In genomic region chr5:68264206-68264605, GRCm38 (mm10) we compare ENCODE assay signal across 25 mouse cellular contexts.
"Had no signal": no experiment of that assay in that cellular context is flagged by ENCODE, and none has a peak within 500 bp of the region (broad histone marks: within the 10 kb centered on the region; RNA-seq: fewer than 3 reads in every experiment).

No protein-coding gene starts in this region.

- H3K4me2 ChIP-seq: heart, embryonic 11.5 days; heart, embryonic 13.5 days; heart, embryonic 15.5 days; hindbrain, embryonic 13.5 days; hindbrain, embryonic 15.5 days; kidney, embryonic 15.5 days; limb, embryonic 13.5 days; limb, embryonic 15.5 days had no signal

- H3K4me3 ChIP-seq: heart, adult 2 months; heart, embryonic 13.5 days; heart, embryonic 15.5 days; hindbrain, embryonic 13.5 days; hindbrain, embryonic 15.5 days; kidney, embryonic 15.5 days; limb, embryonic 13.5 days; limb, embryonic 15.5 days had no signal

- H3K27ac ChIP-seq: heart, adult 2 months; heart, embryonic 13.5 days; heart, embryonic 15.5 days; hindbrain, embryonic 13.5 days; hindbrain, embryonic 15.5 days; hindbrain, postnatal 0 days; kidney, embryonic 15.5 days; kidney, postnatal 0 days; limb, embryonic 13.5 days; limb, embryonic 15.5 days had no signal

- ATAC-seq: hindbrain, postnatal 0 days; intestine, embryonic 16.5 days had no signal

- H3K4me1 ChIP-seq: heart, embryonic 13.5 days; heart, embryonic 15.5 days; hindbrain, embryonic 13.5 days; hindbrain, embryonic 15.5 days; kidney, embryonic 15.5 days; limb, embryonic 13.5 days; limb, embryonic 15.5 days had no signal

- DNase-seq: gastrocnemius, postnatal 14 days; gastrocnemius, postnatal 36 days; heart, adult 11 months; heart, adult 2 months; heart, postnatal 14 days; heart, postnatal 36 days; kidney, adult 11 months; kidney, adult 2 months; kidney, adult 9 months; kidney, postnatal 14 days; kidney, postnatal 36 days; layer of hippocampus, adult 9-11 months; layer of hippocampus, postnatal 36 days; left cerebral cortex, postnatal 4 days had no signal

- H3K9me3 ChIP-seq: heart, embryonic 13.5 days; heart, embryonic 15.5 days; hindbrain, embryonic 13.5 days; hindbrain, embryonic 15.5 days; kidney, embryonic 15.5 days; limb, embryonic 13.5 days; limb, embryonic 15.5 days had no signal

- H3K27me3 ChIP-seq: heart, embryonic 13.5 days; heart, embryonic 15.5 days; hindbrain, embryonic 13.5 days; hindbrain, embryonic 15.5 days; kidney, embryonic 15.5 days; limb, embryonic 13.5 days; limb, embryonic 15.5 days had no signal

- H3K9ac ChIP-seq: heart, embryonic 13.5 days; heart, embryonic 15.5 days; hindbrain, embryonic 13.5 days; hindbrain, embryonic 15.5 days; kidney, embryonic 15.5 days; limb, embryonic 13.5 days; limb, embryonic 15.5 days had no signal

- H3K36me3 ChIP-seq: heart, embryonic 13.5 days; heart, embryonic 15.5 days; hindbrain, embryonic 13.5 days; hindbrain, embryonic 15.5 days; kidney, embryonic 15.5 days; limb, embryonic 13.5 days; limb, embryonic 15.5 days had no signal
